Mouse (Mus musculus) mature B cell (primary cell): Measurements from ENCODE around the gene Map3k10.

ENCODE experiments used
- in situ Hi-C: fragments of 300-500 bp; cut with MboI; formaldehyde crosslinking; loops from 2 replicates; pipeline ENCODE4 v1.14.3; 2019

The Map3k10 gene

DNA sequence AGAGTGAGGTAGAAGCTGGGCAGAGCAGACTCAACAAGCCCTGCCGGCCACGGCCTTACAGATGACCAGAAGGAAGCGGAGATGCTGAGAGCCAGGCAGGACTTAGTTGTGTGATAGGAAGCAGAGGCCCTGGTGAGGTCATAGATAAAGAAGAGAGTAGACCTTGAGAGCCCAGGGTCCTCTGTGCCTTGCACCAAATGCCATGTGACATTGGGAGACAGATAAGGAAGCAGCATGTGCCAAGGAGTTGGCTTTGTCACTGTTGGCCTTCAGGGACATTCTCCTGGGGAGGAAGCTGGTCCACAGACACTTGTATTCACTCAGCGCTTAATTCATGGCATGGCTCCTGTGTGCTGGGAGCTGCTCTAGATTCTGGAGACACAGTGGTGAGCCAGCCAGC is 65.1 kb downstream of the Map3k10 start:
- in situ Hi-C loops: no loop called here

DNA sequence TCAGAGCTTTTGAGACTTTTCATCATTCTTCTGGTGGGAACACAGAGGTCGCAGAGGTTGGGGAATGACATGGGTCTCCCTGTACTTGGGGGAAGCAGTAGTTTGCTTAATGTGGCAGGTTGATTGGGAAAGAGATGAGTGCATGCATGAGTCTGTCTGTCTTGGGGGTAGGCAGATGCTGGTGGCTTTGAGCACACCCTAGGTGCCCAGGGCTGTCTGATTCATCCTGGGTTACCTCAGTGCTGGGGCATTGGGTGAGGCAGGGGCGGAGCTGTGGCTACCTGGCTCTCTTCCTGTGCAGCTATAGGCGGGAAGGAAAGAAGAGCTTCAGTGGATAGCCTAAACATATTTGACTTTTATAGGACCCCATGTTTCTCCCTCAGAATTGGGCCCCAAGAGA is 66.3 kb downstream of the Map3k10 start:
- in situ Hi-C loops: no loop called here

DNA sequence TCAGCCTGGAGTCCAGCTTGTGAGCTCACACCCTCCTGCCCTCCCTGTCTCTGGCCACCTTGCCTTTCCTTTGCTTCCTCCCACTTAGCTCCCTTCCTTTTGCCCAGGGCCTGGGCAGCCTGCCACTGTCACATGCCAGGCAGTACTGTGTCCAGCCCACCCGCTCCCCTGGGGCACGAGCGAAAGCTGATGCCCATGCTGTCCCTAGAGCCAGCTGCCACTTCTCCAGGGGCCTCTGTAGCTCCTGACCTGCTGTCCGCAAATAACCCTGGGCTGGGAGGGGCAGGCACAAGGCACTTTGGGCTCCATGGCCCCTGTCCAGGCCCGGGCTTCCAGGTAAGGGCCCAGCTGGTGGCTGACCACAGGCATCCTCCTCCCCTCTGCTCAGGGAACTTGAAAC is 66.8 kb downstream of the Map3k10 start:
- in situ Hi-C loops: no loop called here

DNA sequence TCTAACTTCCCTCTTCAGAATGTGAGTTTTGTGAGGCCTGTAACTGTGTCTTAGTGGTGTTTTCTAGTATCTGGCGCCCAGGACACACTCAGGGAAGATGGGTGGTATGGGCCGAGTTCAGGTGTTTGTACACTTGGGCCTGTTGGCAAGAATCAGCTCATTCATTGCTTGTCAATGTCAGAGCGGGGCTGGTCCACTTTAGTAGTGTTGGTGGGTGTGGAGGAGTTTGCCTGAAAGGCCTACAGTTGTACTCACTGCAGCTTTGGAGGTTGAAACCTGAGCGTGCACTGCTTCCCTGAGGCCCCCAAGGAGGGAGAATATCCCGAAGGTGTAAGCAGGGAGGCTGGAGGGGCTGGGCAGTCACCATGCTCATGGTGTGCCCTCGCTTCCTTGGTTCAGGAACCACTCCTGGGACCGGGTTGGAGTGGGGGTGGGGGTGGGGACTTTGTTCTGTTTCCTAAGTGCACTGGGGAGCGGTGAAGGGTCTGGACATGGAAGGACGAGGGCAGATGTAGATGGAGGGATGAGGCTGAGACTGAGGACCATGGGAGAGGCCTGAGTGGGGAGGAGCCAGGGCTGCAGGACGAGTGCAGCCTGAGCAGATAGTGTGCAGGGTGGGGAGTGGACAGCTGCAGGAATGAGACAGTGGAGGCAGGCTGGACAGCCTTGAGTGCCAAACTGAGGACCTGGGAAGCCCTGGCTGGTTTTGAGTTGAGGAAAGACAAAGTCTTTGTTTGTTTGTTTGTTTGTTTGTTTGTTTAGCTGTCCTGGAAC is 67.7 kb downstream of the Map3k10 start:
- in situ Hi-C loops: no loop called here
